Mouse (Mus musculus): ENCODE results near the gene Btbd9.

DNA sequence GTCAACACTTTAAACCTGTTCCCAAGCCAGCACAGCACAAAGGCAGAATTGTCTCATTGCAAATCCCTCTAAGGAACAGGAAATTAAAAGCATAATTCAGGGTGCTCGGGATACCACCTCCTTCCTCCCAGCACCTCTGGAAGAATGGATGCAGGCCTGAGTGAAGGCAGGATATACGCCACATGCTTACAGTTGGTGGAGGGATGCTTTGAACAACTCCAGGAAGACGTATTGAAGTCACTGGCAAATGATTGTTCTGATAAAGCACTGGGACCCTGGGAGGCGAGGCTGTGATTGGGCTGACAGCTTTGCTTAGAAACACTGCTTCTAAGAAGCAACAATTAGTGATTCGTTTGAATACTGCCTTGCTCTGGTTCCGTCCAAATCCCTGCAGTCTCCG, 140.8 kb downstream of the Btbd9 start:
- TF ChIP-seq HCFC1 (IDR thresholded peaks at IDR 0.05; ENCODE audit: low read depth, low read length) (no peak), GATA1 (IDR thresholded peaks at IDR 0.05; ENCODE audit: low read depth, low read length) (no peak), JUND (IDR thresholded peaks at IDR 0.05; ENCODE audit: low read depth, low read length) (no peak), USF2 (IDR thresholded peaks at IDR 0.05; ENCODE audit: borderline replicate concordance in 1 of 2, insufficient read depth in 1 of 2, low read depth in 1 of 2, low read length in 2 of 2) (no peak), ZKSCAN1 (IDR thresholded peaks at IDR 0.05; ENCODE audit: low read depth, low read length) (no peak)

Measured in MEL (cell line).